Mouse (Mus musculus) c-Kit-positive CD71-positive TER-119-positive erythroid progenitor cells, embryonic 14.5 days (primary cell): Measurements from ENCODE around the gene Cd59a.
"Not testable (repeated sequence)": the region's sequence is repeated elsewhere in the genome, so short reads cannot be mapped to it uniquely, and the experiment has no call there.

Experiments used
- DNase-seq: peaks from one replicate; pipeline ENCODE4 v3.0.0-alpha.2; 2013; ENCODE audit warnings: low spot score

The Cd59a gene

DNA sequence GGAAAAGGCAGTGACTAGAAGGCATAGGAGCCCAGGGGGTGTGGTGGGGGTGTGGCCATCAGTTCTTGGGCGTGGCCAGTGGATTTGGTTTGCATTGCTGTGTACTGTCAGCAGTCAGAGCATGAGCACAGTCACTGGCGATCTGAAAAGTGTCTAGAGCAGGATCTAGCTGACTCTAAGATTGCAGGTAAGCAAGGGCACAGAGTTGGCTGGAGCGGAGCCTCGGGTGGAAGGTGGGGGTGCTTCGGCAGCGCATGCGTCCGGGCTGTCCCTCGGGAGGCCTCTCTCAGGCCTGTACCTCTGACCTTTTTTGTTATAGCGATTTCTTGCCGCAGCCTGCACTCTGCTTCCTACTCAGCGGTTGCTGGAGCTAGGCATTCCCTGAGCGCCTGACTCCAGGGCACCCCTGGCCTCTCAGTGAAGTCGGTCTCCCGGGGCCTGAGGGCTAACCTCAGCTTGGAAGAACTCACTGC is at the start of gene Cd59a:
Cd59a (plus strand) TSS at position 61 of the 473 bp plus-strand sequence.
- peak; percentile 92 for DNase-seq

DNA sequence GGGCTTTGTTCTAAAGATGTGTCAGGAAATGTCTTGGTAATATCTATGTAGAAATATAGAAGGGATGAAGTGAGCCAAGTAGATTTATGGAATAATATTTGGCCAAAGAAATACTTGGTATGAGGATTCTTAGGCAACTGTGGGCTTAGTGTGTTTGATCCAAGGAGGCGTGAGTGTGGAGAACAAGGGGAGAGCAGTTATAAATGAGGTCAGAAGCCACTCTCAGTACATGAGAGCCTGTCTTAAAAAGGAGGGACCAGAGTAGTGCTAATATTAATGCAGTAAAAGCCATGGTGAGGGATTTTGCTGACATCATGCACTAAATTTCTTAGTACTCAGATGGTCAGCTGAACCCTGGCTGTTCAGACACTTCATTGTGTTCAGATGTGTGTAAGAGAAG is 37.2 kb upstream of the Cd59a start:
- DNase-seq, result no peak

DNA sequence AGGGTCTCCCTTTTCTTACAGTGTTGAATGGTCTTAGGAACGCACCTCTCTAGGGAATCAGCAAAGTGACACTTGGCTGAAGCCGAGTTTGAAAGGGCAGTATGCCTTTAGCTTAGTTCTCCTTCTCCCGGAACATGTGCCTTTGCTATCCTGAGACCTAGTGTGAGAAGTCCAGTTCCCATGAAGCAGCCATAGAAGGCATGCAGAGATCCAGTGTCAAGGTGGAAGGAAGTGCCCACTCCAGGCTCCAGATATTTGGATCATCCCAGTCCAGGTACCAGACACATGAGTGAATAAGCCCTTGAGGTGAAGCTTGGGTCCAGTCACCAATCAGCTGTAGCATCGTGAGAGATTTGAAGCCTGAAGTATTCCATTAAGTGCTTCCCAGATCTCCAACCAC is 36.6 kb upstream of the Cd59a start:
- DNase-seq, result no peak

DNA sequence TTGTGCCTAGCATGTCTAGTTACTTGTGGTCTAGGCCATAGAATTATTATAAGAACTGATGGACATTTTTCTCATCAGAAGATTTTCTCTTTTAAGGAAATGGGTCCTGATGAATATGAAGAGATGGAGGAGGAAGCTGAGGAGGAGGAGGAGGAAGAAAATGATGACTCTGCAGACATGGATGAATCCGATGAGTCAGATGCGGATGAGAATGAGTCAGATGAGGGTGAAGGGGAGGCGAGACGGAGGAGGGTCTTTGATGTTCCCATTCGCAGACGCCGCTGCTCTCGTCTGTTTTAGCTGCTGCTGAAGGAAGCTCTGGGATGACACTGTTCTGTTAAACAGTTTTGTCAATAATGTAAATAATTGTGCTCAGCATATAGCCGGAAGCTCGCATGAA is 35.8 kb upstream of the Cd59a start:
- DNase-seq, result no peak

DNA sequence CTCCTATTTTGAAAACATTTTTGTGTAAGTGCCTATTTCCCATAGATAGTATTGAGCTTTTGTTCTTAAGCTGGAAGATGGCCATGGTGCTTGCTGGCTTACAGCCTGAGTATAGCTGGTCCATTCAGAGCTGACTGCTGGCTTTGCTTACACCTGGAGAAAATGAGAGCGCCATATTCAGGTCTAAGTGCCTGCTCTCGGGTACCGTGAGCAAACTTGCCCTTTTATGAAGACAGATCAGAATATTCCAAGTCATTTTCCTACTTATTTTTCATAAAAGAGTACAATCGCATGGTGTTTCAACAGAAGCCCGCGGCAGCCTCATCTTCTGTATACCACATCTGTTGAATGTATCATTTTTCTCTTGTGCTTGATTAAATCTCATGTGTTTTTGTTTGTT is 34.6 kb upstream of the Cd59a start:
- no peak for DNase-seq

DNA sequence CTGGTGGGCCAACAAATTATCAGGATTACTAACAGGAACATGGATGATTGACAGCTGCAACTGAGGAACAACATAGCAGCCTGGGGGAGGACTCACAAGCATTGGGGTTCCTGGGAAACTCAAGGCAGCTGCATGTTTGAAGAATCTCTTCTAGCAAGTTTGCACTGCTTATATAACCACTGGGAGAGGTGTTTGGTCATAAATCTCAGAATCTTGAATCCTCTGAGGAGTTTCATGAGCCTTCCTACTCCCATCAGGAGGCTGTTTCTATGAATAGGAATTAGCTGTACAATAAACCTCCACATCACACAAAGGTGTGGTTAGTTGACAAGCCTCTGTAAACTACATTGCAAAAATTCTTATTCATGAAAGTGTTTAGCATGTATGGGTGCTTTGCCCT is 32.9 kb upstream of the Cd59a start:
- no peak for DNase-seq

DNA sequence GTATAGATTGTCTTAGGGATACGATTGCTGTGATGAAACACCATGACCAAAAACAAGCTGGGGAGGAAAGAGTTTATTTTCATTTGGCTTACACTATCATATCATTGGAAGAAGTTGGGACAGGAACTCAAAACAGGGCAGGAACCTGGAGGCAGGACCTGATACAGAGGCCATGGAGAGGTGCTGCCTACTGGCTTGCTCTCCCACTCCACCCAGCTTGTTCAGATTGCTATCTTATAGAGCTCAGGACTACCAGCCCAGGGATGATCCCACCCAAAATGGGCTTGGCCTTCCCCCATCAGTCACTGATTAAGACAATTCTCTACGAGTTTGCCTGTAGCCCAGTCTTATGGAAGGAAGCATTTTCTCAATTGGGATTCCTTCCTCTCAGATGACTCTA is 31.4 kb upstream of the Cd59a start:
- no peak for DNase-seq

DNA sequence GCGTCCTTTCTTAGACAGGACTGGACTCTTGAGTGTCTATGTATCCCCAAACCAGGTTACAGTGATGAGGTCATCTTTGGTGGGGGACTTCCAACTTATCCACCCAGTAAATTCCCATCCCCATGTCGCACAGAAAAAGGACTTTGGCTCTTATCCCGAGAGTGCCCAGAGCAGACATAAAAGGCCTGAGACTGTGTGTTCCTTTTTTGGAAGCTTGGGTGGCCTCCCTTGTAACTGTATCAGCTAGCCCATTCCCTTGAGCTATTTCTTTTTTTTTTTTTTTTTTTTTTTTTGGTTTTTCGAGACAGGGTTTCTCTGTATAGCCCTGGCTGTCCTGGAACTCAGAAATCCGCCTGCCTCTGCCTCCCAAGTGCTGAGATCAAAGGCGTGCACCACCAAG is 30.1 kb upstream of the Cd59a start, which contains the start of gene Gm10912:
Gm10912 (plus strand) TSS at position 301 of the 400 bp plus-strand sequence.
- DNase-seq, result not testable (repeated sequence)

DNA sequence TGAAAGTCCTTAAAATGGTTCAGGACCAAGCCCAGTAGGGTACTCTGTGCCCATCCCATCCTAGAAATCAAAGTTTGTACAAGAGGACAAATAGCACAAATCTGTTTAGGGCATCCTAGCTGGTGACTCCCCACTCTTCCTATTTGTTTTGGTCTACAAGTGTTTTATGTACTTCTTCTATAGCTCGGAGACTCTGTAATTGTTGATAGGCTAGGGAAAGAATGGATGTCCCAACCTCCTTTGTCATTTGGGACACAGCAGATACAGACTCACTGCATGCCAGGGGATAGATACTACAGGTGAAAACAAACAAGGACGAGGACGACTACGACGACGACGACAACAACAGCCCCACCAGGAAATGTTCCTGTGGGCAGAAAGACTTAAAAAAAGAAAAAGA is 27.2 kb upstream of the Cd59a start, which contains the start of gene Gm10799:
Gm10799 (minus strand) TSS at position 101 of the 400 bp plus-strand sequence.
- not testable (repeated sequence) for DNase-seq

DNA sequence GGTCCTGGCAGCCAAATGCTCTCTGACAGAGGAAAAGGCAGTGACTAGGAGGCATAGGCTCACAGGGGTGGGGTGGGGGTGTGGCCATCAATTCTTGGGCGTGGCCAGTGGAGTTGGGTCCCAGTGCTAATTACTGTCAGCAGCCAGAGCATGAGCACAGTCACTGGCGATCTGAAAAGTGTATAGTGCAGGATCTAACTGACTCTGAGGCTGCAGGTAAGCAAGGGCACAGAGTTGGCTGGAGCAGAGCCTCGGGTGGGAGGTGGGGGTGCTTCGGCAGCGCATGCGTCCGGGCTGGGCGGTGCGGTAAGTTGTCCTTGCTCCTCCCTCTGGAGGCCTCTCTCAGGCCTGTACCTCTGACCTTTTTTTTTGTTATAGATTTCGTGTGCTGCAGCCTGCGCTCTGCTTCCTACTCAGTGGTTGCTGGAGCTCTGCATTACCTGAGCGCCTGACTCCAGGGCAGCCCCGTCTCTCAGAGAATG is 25.9 kb upstream of the Cd59a start, which contains the start of gene Cd59b:
Cd59b (plus strand) TSS at position 146 of the 482 bp plus-strand sequence.
- peak; percentile 65 for DNase-seq

DNA sequence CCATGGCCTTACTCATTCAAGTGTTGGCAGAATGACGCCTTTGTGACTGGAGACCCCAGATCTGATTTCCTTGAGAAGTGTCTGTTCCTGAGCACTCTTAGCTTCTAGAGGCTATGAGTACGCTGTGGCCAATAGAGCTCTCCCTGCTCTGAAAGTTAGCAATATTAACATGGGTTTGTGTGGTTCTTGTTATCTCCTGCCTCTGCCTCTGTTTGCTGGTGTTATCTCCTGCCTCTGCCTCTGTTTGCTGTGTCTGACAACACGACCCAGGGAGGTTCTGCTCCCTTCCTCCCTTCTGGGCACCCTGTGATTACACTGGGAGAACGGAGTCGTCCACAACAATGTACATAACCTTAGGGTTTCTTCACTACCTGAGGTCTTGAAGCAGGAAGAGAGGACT is 17.3 kb upstream of the Cd59a start:
- peak; percentile 65 for DNase-seq

DNA sequence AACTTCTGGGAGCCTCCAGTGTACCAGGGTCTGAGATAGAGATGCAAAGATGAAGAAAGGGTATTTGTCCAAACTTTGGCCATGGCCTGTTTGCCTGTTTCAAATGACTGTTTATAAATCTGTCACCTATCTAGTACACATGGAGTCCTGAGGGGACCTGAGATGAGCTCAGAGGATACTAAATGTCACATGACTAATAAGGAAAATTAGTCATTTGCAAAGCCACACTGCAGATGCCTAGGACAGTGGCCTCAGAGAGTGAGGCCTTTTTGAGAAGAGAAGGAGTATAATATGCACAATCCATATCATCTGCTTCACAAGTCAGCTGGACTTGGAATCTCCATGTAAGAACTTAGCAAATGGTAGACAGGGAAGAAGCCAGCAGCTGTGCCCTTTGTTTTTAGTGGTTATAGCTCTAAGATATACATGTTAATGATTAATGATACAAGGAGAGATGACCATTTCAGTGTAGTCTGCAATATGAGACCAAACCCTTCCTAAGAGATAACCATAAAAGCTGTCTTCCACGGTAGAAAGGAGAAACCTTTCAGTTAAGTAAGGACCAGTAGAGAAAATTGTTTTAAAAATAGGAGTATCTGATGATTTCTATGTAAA is 14.1 kb upstream of the Cd59a start:
- not testable (repeated sequence) for DNase-seq

DNA sequence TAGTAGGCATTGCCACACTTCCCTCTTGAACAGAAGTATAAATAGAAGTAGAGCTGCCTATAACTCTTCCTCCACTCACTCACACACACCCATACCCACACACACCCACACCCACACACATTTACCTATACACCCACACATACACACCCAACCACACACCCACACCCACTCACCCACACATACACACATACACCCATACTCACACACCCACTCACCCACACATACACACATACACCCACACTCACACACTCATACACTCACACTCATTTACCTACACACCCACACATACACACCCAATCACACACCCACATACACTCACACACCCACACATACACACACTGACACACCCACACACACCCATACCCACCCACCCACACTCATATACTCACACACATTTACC is 13.1 kb upstream of the Cd59a start:
- DNase-seq, result no peak

DNA sequence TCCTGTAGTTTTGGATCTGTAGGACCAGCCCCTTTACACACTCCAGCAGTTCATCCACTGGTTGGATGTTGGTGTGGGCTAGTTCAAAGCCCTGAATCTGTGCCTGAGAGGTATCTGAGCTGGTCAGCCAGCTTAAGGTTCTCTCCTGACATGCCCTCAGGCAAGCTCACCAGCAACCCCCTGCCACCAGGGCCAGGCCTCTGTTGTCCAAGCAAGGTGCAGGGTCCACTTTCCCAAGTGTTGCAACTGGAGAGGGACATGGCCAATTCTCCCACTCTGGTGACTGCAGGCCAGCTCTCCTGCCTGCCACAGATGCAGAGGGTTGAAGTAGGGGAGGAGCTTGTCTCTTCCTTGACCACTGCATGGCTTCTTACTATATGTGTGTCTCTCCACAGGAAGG is 11.6 kb upstream of the Cd59a start:
- DNase-seq, result not testable (repeated sequence)

DNA sequence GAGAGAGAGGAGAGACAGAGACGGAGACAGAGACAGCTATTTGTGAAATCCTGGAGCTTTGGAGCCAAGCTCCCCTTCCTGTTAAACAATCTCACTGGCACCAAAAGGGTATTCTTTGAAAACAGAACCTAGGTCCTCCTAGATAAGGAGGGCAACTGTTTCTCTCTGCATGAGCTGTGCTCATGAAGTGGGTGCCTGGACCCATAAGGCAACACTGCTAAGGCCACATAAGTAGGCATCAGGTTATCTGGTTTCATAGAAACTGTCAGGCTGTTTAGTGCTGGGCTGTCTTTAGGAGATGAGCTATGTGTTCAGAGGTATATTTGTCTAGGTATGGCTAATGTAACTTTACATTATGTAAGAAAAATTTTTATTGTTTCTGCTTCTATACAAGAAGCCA is 8.0 kb upstream of the Cd59a start:
- DNase-seq, result peak; percentile 53

DNA sequence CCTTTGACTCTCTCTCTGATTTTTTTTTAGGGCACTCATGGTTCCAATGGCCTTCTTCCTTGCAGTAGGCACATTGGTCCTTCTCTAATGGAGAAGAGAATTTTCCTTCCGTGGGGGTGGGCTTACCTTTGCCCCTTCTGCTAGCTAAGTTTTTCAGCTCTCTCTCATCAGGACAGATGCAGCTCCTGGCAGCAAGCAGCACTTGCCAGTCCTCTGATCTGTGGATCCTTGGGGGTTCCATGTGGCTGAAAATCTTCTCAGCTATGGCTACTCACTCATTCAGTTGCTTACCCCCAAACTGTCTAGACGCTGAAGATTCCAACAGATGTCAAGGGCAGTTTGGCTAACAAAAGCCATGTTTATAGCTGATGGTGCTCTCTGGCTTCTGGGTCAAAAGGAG is 2.3 kb upstream of the Cd59a start:
- no peak for DNase-seq

DNA sequence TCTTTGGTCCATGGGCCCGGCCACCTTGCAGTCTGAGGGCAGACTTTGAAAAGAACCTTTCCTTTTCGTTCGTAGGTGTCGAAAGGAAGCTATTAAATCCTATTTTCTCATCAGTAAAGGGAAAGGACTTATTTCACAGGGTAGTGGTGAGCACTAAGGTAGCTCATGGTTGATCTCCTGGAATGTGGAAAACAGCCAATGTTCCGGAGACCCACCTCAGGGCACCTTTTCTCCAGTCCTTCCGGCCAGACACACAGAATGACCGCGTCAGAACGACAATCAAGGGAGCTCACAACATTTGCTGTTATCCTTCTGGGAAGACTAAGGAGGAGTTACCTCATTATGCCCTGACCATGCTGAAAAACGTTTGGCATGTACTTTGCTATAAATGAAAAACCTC is 655 bp downstream of the Cd59a start:
- DNase-seq, result no peak

DNA sequence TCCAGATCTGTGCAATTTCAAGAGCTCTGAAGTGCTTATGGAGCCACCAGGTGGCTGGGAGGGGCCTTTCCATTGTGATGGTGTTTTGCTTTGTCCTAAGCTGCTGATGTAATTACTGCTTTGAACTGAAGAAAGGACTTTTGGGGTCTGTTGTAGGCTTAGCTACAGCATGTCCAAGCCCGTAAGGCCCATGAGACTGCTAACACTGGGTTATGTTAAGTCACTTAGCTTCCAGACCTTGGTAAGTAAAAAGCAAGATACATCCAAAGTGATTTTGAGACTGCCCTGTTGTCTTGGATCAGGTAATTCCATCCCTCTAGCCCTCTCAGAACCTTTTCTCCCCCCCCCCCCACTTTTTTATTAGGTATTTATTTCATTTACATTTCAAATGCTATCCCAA is 1.2 kb downstream of the Cd59a start:
- DNase-seq, result not testable (repeated sequence)

DNA sequence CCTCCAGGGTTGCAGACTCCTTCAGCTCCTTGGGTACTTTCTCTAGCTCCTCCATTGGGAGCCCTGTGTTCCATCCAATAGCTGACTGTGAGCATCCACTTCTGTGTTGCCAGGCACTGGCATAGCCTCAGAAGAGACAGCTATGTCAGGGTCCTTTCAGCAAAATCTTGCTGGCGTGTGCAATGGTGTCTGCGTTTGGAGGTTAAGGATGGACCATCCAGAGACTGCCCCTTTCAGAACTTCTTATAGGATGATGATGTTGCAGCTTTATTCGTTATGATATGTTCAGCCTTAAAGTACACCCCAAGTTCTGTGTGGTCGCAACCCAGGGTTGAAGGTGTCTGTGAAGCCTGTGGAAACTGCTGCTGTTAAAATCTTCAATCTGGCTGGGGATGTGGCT is 1.8 kb downstream of the Cd59a start:
- not testable (repeated sequence) for DNase-seq

DNA sequence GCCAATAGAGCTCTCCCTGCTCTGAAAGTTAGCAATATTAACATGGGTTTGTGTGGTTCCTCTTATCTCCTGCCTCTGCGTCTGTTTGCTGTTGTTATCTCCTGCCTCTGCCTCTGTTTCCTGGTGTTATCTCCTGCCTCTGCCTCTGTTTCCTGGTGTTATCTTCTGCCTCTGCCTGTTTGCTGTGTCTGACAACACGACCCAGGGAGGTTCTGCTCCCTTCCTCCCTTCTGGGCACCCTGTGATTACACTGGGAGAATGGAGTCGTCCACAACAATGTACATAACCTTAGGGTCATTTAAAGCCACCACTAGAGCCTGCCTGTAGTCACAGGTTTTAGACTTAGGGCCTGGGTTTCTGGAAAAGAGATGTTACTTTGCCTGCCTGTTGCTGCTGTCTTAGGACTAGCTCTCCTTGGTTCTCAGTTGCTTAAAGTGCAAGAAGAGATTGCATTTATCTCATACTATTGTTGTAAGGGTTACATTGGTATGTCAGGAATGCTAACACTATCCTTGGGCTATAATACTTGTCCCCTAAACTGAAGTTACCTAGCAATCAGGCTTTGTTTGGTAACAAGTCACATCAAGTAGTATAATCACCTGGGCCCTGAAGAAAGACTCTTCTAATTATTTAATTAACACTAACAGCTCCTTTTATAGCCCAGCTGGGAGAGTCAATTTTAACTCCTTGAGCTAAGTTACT is 3.1 kb downstream of the Cd59a start:
- peak; percentile 52 for DNase-seq

DNA sequence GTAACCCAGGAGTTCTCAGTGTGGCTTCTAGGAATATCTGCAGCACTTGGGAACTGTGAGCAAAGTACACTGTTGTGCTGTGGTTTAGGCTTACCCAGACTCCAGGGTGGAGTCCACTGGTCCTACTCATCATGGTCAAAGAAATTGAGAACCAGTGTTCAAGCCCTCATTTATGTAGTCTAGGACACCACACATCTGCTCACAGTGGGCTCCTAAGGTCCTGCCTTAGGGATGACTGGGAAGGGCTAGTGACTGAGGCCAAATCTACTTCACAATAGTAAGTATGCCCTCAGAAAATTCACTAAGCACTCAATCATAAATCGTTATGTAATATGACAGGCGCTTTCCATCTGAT is 3.6 kb downstream of the Cd59a start:
- DNase-seq, result no peak

DNA sequence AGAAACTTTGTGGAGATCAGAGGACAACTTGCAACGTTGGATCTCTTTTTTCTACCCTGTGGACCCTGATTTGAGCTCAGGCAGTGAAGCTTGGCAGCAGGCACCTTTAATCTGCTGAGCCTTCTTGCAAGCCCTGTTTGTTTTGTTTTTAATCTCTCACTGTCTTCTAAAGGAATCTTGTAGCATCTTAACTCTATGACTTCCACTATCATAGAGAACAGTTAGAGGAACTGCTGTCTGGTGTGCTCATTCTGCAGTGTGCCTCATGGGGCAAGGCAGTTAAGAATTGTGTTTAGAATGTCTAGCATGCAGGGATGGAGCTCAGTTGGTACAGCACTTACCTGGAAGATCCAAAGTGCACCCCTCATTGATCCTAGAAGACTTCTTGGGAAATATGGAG is 4.3 kb downstream of the Cd59a start:
- no peak for DNase-seq

DNA sequence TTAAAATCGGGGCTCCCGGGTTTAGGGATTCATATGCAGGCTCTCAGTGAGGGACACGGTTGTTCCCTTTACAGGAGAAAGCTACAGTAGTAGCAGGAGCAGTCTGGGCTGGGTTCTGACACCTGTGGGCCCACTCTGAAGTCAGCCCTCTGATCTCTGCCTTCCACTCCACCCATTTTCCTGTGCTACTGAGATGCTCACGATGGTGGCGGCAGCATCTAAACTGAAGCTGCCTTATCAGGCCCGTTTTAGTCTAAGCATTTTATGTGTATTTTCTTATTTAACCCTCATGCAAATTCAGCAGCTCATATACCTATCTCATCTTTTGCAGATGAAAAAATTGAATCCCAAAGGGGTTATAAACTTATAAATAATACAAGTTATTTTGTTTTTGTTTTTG is 9.2 kb downstream of the Cd59a start:
- DNase-seq, result no peak
